Mouse (Mus musculus): ENCODE results near the gene Il17re. TPM values are rescaled to one million over a fixed set of nuclear protein-coding genes. Genes with fewer than 3 reads are reported as not detected.

Il17re gene
- polyA plus RNA-seq, 1 experiment from 2014 or later = 16.2 TPM

GRCm38 (mm10) chr6:113489410-113489809, 31.1 kb downstream of the Il17re start:
- Histone ChIP-seq H3K27ac (ENCODE audit: low read length) (no peak overlapping the region), H3K36me3 (ENCODE audit: insufficient read depth, low read length) (peaks cover 4% of the 10 kb centered on the region; the same call in 1 of the 2 replicates), H3K9ac (replicated peaks; ENCODE audit: low read depth) (no peak overlapping the region), H3K27me3 (replicated peaks; ENCODE audit: insufficient read depth, low read length) (no peaks in the 10 kb centered on the region), H3K4me3 (ENCODE audit: low read depth, low read length) (no peak overlapping the region), H3K9me3 (ENCODE audit: low read length) (no peaks in the 10 kb centered on the region), H3K4me1 (ENCODE audit: insufficient read depth, low read depth, low read length) (no peaks in the 10 kb centered on the region), H3K4me2 (replicated peaks; ENCODE audit: low read depth, low read length) (no peak overlapping the region)
- TF ChIP-seq CTCF (IDR thresholded peaks at IDR 0.05) = no peak
- no peak for TF ChIP-seq EP300 (IDR thresholded peaks at IDR 0.05)
- DNase-seq (ENCODE audit: low spot score) = no peak
- 94% methylated on average over 14 of the region's 14 CpGs for WGBS
- ATAC-seq = no peak

- ATAC-seq (no peak), DNase-seq (ENCODE audit: low spot score) (no peak)
- Histone ChIP-seq H3K4me1 (ENCODE audit: insufficient read depth, low read depth, low read length) (no peaks in the 10 kb centered on the region), H3K27ac (ENCODE audit: low read length) (no peak overlapping the region), H3K36me3 (ENCODE audit: insufficient read depth, low read length) (peaks cover 4% of the 10 kb centered on the region; the same call in 1 of the 2 replicates), H3K4me3 (ENCODE audit: low read depth, low read length) (no peak overlapping the region), H3K27me3 (replicated peaks; ENCODE audit: insufficient read depth, low read length) (no peaks in the 10 kb centered on the region), H3K9me3 (ENCODE audit: low read length) (no peaks in the 10 kb centered on the region), H3K9ac (replicated peaks; ENCODE audit: low read depth) (no peak overlapping the region), H3K4me2 (replicated peaks; ENCODE audit: low read depth, low read length) (no peak overlapping the region)
- 73% methylated on average over 24 of the region's 24 CpGs for WGBS
- TF ChIP-seq CTCF (IDR thresholded peaks at IDR 0.05) (no peak), EP300 (IDR thresholded peaks at IDR 0.05) (no peak)
These were observed 34.0 kb downstream of the Il17re start for GRCm38 (mm10) chr6:113492101-113492864.

- no peak for TF ChIP-seq EP300 (IDR thresholded peaks at IDR 0.05)
- TF ChIP-seq CTCF (IDR thresholded peaks at IDR 0.05) = peak; percentile 80
- peak; percentile 85 for DNase-seq (ENCODE audit: low spot score)
- ATAC-seq = peak; percentile 92
These were observed 36.0 kb downstream of the Il17re start for GRCm38 (mm10) chr6:113494258-113494788.

GRCm38 (mm10) chr6:113495071-113495675, 36.9 kb downstream of the Il17re start:
- Histone ChIP-seq H3K36me3 (ENCODE audit: insufficient read depth, low read length) (peaks cover 4% of the 10 kb centered on the region; the same call in 1 of the 2 replicates), H3K9me3 (ENCODE audit: low read length) (no peaks in the 10 kb centered on the region), H3K4me3 (ENCODE audit: low read depth, low read length) (peak overlapping the region; percentile 38), H3K9ac (replicated peaks; ENCODE audit: low read depth) (no peak overlapping the region), H3K4me1 (ENCODE audit: insufficient read depth, low read depth, low read length) (no peaks in the 10 kb centered on the region), H3K27ac (ENCODE audit: low read length) (no peak overlapping the region), H3K4me2 (replicated peaks; ENCODE audit: low read depth, low read length) (peak overlapping the region; percentile 57), H3K27me3 (replicated peaks; ENCODE audit: insufficient read depth, low read length) (no peaks in the 10 kb centered on the region)
- 34% methylated on average over 26 of the region's 28 CpGs for WGBS
- TF ChIP-seq CTCF (IDR thresholded peaks at IDR 0.05) (no peak), EP300 (IDR thresholded peaks at IDR 0.05) (no peak)
- no peak for ATAC-seq
- DNase-seq (ENCODE audit: low spot score) = no peak

More at GRCm38 (mm10) chr6:113494258-113494788, 36.0 kb downstream of the Il17re start:
- no peak overlapping the region; the same call in 1 of the 2 replicates for H3K27ac ChIP-seq (ENCODE audit: low read length)
- WGBS = 2% methylated on average over 48 of the region's 54 CpGs
- H3K9ac ChIP-seq (replicated peaks; ENCODE audit: low read depth) = 0 out of 2 replicates have a peak overlapping the region, but pooled peaks have one; percentile 3
- peaks cover 4% of the 10 kb centered on the region; the same call in 1 of the 2 replicates for H3K36me3 ChIP-seq (ENCODE audit: insufficient read depth, low read length)
- no peaks in the 10 kb centered on the region for H3K9me3 ChIP-seq (ENCODE audit: low read length)
- peak overlapping the region; percentile 38 for H3K4me3 ChIP-seq (ENCODE audit: low read depth, low read length)
- H3K4me2 ChIP-seq (replicated peaks; ENCODE audit: low read depth, low read length) = peak overlapping the region; percentile 57
- no peaks in the 10 kb centered on the region for H3K4me1 ChIP-seq (ENCODE audit: insufficient read depth, low read depth, low read length)
- H3K27me3 ChIP-seq (replicated peaks; ENCODE audit: insufficient read depth, low read length) = no peaks in the 10 kb centered on the region

GRCm38 (mm10) chr6:113499346-113499745, 41.1 kb downstream of the Il17re start:
- no peak overlapping the region for H3K4me2 ChIP-seq (replicated peaks; ENCODE audit: low read depth, low read length)
- no peak overlapping the region for H3K4me3 ChIP-seq (ENCODE audit: low read depth, low read length)
- H3K27me3 ChIP-seq (replicated peaks; ENCODE audit: insufficient read depth, low read length) = 0 out of 2 replicates have a peak, but pooled peaks cover 7% of the 10 kb centered on the region
- no peaks in the 10 kb centered on the region for H3K9me3 ChIP-seq (ENCODE audit: low read length)
- no peaks in the 10 kb centered on the region for H3K36me3 ChIP-seq (ENCODE audit: insufficient read depth, low read length)
- no peak for TF ChIP-seq EP300 (IDR thresholded peaks at IDR 0.05)
- TF ChIP-seq CTCF (IDR thresholded peaks at IDR 0.05) = no peak
- no peak for ATAC-seq
- DNase-seq (ENCODE audit: low spot score) = no peak
- 70% methylated on average over 6 of the region's 6 CpGs for WGBS
- H3K27ac ChIP-seq (ENCODE audit: low read length) = no peak overlapping the region
- no peaks in the 10 kb centered on the region for H3K4me1 ChIP-seq (ENCODE audit: insufficient read depth, low read depth, low read length)
- H3K9ac ChIP-seq (replicated peaks; ENCODE audit: low read depth) = no peak overlapping the region

- 5% methylated on average over 23 of the region's 32 CpGs for WGBS
- H3K9me3 ChIP-seq (ENCODE audit: low read length) = no peaks in the 10 kb centered on the region
- no peaks in the 10 kb centered on the region for H3K4me1 ChIP-seq (ENCODE audit: insufficient read depth, low read depth, low read length)
- no peak within 1 kb of the TSS for H3K4me3 ChIP-seq (ENCODE audit: low read depth, low read length)
- DNase-seq (ENCODE audit: low spot score) (no peak), ATAC-seq (no peak)
- TF ChIP-seq CTCF (IDR thresholded peaks at IDR 0.05) = no peak
- TF ChIP-seq EP300 (IDR thresholded peaks at IDR 0.05) = no peak
- no peak within 1 kb of the TSS for H3K4me2 ChIP-seq (replicated peaks; ENCODE audit: low read depth, low read length)
- H3K27ac ChIP-seq (ENCODE audit: low read length) = no peak within 1 kb of the TSS
- no peak within 1 kb of the TSS for H3K9ac ChIP-seq (replicated peaks; ENCODE audit: low read depth)
- 0 out of 2 replicates have a peak, but pooled peaks cover 7% of the 10 kb centered on the region for H3K27me3 ChIP-seq (replicated peaks; ENCODE audit: insufficient read depth, low read length)
- no peaks in the 10 kb centered on the region for H3K36me3 ChIP-seq (ENCODE audit: insufficient read depth, low read length)
These were observed 43.3 kb downstream of the Il17re start, which contains the start of gene Prrt3 for GRCm38 (mm10) chr6:113501388-113502084. Gene Prrt3, minus strand, starts transcription at chr6:113501931.
